Mouse (Mus musculus): Measurements from ENCODE around the gene Fam83f.

Gene Fam83f

DNA sequence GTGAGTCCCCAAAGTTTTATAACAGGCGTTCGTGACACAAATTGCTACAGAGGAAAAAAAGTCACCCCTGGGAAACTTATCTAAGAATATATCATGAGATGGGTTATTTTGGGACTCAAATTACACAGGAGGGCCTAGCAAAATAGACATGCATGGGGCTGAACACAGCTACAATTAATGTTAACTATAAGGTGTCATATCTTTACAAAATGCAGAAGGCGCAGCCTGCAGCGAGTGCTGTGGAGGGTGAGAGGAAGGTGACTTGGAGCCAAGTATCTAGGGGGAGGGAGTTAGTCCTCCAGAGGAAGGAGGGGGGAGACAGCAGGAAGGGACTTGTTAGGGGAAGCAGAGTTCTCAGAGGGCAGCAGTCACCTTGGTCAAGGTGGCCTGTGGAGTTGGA, 7.2 kb upstream of the Fam83f start:
- no peak for DNase-seq (ENCODE audit: low read depth, low spot score)

DNA sequence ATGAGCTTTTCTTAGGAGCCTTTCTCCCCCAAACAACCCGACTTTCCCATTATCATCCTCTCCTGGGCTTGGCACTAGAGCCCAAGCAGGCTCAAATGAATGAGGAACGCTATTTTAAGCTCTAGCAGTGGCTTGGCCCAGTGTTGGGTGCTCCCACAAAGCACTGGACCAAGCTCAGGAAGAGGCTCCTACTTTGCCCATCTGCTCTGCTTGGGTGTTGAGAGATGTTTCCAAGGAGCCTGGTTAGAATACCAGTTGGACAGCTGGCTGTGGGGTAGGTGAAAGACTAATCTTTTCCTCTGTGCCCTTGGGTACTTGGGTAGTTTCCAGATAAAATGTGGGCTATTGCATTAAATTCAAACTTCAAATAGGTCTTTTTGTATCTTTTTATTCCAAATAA, 1.2 kb downstream of the Fam83f start:
- DNase-seq (ENCODE audit: low read depth, low spot score), result no peak

DNA sequence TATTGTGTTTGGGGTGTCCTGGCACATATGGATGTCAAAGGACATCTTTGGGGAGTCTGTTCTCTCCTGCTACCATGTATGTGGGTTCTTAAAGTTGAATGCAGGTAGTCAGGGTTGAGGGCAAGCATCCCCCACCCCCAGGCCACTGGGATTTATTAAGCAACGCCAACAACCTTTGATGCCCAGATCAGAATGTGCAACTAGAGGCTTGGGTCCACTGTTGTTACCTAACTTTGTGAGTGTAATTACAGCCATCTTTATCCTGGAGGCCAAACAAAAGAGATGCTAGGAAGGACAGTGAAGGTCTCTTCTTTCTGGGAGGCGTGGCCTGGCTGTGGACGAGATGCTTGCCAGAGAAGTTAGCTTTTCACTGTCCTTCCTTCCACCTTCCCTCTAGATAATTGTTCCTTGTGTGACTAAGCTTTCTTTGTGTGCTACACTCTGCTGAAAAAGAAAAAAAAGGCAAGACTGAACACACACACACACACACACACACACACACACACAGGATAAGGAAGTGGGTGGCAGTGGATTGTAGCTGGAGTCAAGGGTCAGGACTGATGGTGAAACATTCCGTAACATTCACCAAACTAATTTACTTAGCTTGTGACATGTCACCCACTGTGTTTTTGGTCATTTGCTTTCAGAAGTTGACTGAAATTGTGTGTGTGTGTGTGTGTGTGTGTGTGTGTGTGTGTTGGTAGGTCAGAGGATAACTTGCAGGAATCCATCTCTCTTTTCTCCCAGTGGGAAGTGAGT, 1.9 kb downstream of the Fam83f start:
- no peak for DNase-seq (ENCODE audit: low read depth, low spot score)

DNA sequence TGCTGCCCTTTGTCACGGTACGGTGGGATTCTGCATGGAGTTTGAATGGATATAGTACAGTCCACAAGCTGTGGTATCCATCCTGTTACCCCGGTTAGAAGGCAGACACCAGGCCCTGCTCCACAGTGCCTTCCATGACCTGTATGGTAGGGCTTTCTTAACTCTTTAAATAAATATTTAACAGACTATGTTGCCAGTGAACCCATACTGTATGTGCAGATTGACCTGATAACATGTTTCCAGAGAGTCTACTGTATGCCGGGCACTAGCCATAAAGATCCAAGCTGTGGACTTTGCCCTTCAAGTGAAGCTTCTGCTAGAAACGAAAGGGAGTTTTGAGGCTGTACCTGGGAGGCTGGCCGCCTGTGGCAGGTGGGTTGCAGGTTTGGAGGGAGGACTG, 3.1 kb downstream of the Fam83f start:
- DNase-seq (ENCODE audit: low read depth, low spot score), result no peak

DNA sequence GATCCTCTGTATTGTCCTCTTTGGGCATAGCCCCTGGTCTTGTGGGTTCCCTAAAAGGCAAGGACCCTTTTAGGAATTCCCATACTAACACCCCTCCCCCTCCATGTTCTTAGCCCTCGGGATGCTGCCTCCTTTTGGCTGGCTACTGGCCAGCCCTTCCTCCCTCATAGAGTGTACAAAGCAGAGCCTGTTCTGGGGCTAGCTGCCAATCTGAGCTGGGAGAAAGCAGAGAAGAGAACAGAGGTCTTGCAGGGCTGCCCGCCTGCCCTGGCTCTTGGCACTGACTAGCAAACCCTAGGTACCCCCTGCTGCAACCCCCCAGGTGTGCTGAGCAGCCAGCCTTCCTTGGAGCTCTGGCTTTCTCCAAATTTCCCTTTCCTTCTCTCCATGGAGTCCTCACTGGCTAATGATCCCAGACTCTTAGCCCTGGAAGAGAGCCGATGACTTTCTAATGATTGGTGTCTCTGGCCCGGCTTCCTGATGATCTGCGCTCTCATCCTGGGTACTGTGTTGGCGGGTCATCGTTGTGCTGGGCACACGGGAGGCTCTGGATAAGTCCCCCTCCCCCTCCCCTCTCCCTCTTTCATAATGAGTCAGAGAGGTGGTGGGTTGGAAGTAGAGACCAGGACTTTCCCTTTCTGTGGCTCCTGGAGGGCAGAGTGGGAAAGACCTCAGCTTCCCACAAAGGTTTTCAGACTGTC, 8.0 kb downstream of the Fam83f start:
- no peak for DNase-seq (ENCODE audit: low read depth, low spot score)

DNA sequence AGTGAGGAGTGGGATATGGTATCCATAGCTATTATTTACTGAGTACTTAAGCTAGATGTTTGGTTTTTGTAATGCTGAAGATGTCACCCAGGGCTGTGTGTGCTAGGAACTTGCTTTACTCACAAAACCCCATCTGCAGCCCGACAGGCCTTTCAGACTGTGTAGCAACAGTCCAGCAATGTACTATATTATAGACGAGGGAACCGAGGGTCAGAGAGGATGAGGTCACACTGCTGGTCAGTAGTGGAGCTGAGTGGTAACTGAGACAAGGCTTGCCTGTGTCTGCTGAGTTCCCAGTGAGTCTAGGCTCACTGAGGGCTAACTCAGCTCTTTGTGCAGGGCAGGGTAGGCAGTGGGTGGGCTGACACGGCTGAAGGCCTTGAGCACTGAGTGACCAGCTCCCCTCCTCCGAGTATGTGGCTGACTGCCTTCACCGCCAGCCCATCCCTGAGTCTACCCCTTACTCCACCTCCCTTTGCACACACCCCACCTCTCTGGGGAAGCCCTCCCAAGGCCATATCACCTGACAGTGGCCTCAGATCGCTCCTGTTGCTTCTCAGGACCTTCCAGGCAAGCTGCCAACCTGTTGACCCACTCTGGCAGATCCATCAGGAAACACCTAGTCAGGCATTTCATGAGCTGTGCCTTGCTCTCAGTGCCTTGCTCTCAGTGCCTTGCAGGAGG, 8.8 kb downstream of the Fam83f start:
- no peak for DNase-seq (ENCODE audit: low read depth, low spot score)

DNA sequence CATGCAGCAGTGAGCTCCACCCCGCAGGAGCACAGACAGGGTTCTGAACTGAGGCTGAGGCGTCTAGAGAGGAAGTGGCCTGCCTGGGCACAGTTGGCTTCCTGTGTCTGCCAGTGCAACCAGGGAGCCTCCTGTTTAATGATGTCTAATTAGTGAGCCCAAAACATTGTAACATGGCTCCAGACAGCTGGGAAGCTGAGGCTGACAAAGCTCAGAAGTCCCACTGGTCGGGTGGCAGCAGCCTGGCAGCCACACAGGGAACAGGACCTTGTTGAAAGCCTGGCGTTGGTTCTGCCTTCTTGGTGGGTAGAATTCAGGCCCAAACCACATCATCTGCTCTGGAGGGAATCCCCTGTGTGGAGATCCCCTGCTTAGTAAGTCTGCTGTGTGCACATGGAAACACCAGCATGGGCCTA, 9.8 kb downstream of the Fam83f start:
- no peak for DNase-seq (ENCODE audit: low read depth, low spot score)

DNA sequence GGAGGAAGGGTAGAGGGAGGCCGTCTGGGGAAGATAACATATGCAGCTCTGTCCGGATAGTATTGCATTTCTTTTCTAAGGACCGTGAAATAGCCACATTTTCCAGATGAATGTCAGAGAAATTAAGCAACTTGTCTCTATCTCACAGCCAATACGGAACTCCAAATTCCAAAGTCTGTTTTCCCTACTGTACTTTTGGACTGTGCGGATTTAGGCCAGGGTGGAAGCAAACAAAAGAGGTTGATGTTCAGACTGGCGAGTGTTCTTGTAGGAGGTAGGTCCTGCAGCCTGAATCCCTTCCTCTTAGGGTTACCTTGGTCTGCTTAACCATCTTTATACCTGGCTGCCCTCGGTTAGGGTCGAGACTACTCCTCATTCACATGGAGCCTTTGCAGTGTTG, 10.7 kb downstream of the Fam83f start:
- no peak for DNase-seq (ENCODE audit: low read depth, low spot score)

DNA sequence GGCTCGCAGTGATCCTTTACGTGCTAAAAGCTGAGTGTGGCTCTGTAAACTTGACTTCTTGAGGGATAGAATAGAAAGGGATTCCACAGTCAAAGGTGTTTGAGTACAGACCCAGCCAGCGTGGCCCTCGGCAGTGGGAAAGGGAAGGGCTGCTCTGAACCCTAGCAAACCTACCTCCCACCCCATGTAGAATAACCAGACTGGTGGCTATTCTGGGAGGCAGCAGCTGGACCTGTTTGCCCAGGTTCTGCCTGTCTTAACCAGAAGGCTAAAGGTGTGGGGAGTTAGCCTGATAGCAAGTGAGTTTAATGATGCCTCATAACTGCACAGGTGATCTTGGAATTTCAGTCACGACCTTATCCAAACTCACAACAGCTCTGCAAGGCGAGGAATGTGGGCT, 11.5 kb downstream of the Fam83f start:
- DNase-seq (ENCODE audit: low read depth, low spot score), result no peak

DNA sequence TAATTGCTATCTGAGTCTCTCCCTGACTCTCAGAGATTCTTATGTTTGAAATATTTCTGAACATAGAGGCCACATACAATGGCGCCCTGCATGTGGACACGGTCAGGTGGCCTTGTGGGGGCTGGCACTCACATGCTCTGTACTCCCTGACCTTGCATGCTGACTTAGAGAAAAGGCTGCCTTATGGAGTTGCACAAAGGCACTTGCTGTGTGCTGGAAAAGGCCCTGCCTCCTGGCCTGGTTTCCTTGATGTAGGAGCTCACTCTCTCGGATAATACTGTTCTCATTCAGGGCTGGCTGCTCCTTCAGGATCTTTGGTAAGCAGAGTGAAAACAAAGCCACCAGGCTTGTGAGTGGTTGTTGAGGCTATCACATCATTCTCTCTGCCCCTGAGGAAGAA, 12.3 kb downstream of the Fam83f start:
- DNase-seq (ENCODE audit: low read depth, low spot score), result no peak

DNA sequence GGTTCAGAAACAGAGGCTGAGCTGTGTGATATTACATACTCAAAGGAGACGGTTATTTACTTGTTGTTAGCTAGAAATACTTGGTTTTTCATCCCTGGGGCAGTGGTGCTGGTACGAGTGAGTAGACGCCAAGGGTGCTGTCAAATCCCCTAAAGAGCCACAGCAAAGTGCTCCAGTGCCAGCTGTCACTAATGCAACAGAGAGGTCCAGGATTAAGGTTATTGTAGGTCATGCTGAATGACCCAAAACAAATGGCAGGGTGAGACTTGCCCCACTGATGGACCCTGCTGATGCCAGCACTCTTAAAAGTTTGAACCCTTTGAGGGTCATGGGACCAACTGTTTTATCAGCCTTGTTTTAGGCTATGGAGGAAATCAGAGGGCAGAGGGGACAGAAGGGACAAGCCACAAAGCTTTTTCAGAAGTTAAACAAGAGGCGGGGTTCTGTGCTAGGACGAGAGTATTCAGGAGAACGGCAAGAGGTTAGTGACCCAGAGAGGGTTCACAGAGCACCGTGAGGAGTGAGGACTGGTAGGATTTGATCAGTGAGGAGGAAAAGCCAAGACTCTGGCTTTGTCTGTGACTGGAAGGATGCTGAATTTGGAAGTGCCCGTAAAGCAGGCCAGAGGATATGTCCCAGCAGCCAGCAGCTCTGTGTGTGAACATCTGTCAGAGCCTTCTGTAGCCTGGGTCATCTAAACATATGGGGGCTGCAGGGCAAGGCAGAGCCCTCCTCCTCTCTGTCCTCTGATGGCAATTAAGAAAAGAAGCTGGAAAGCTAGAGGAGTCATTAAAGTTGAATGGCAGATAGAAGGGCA, 13.3 kb downstream of the Fam83f start:
- no peak for DNase-seq (ENCODE audit: low read depth, low spot score)

DNA sequence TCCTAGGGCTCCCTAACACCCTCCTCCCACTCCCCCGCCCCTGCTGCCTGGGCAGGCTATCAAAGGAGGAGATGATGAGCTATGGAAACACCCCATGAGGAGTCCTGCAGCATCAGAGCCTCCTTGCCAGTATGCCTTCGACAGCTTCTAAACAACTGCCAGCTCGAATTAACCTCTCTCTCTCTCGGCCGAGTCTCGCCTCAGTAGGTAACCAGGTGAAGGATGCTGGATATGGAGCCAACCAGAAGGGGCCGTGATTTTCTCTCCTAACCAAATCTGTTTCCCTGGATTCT, 13.9 kb downstream of the Fam83f start:
- DNase-seq (ENCODE audit: low read depth, low spot score), result no peak

DNA sequence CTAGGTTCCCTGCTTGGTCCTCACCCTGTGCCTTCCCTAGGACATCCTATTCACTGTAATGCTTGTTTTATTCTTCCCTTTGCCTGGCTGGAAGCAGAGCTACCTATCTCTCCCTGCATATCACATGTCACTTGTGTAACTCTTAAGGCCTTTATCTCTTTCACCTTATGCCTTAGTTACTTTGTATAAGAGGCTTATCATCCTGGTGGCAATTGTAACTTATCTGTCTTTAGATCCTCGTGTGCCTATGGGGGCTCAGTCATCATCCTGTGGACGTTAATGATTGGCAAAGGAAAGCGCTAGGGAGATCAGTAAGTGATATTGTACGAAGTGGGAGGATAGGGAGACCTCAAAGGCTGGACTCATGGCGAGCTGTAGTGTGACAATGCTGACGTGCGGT, 16.9 kb downstream of the Fam83f start:
- DNase-seq (ENCODE audit: low read depth, low spot score), result no peak

DNA sequence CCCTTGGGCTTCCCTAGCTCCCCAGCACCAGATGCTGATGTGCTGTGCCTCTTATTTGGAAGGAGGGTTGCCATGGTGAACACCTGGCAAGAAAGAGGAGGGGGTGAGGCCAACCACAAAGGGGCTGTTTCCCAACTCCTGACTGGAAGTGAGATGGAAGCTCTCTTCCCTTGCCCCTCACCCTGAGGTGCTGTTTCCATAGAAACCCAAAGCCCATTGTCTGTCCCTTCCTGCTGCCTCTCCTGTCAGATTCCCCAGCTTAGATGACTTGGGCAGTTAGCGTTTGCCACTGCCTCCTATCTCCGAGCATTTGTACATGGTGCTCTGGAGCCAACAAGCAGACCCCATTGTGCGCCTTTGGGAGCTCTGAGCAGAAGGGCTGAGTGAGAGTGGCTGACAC, 21.8 kb downstream of the Fam83f start:
- DNase-seq (ENCODE audit: low read depth, low spot score), result no peak

DNA sequence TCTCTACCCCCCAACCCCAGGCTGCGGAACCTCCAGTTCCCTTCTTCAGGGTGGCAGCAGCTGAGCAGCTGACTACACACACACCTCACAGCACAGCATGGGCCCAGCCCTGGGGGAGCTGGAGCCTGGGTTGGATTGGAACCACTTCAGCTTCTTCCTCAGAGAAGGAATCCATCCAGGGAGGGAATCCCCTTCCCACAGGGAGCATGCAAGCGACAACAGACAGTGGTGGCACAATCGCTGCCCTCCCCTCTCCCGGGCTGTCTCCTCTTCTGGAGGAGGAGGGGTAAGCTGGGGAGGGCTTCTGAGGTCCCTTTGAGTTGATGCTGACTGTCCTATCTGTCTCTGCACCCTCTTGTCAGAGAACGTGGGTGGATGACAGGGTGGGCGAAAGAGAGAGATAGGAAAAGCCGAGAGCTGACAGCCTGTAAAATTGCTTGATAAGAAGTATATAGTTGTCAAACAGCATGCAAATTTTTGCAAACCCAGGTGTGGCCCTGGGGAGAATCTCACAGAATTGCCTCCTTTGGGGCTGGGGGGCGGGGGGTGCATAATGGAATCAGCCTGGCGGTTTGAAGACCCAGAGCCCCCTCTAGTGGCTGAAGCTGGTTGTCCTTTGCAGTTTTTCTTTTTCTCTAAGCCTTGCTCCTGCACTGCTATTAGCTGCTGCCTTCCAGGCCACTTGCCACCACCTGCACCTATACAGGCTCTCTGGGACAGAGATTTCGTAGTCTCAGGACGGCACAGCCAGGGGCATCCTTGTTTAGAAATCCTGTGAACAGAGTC, 22.7 kb downstream of the Fam83f start:
- DNase-seq (ENCODE audit: low read depth, low spot score), result no peak

DNA sequence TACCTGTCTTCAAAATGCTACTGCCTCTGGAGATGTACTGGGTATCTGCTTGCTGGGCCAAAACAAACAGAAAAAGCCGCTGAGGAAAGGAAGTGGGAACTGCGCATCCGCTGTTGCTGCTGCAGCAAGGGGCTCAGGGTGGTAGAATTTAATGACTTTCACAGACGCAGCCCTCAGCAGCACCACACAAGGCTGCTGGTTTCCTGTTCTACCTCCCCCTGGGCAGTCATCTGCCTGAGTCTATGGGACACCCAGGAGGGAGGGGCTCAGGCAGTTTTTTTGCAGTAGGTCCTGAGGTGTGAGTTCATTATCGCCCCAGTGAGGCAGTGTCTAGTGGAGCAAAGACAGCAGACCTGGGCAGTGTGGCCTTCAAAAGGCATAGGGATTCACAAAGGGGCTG, 25.9 kb downstream of the Fam83f start:
- DNase-seq (ENCODE audit: low read depth, low spot score), result no peak

DNA sequence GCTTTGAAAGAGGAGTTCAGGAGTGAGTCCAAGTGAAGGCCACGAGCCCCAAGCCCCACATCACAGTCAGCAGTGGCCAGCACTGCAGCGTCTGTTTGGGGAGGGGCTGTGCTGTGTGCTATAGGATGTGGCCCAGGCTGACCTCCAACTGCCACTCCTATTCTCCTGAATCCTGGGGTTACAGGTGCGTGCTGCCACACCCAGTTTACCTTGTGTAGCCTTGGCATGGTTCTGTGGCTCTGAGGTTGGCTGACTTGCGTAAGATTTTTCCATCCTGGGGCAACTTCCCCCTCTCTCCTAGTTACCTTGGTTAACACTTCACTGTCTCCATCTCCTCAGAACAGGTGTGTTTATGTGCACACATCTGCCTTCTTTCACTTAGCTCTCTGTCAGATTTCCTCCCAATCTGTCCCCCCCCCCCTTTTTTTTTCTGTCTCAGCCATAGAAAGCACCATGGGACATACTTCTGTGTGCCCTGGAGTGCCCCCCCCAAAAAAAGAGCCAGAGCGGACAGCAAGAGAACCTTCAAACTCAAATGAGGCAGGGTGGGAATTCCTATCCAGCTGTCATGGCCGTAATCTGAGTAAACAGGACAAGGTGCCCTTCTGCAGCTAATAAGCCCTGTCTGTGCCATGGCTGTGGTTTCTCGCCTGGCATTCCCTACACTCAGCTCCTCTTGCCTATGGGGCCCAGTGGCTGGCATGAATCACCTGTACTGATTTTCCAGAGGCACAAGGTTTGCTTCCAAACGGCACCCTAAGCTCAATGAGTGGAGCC, 30.0 kb downstream of the Fam83f start:
- no peak for DNase-seq (ENCODE audit: low read depth, low spot score)

DNA sequence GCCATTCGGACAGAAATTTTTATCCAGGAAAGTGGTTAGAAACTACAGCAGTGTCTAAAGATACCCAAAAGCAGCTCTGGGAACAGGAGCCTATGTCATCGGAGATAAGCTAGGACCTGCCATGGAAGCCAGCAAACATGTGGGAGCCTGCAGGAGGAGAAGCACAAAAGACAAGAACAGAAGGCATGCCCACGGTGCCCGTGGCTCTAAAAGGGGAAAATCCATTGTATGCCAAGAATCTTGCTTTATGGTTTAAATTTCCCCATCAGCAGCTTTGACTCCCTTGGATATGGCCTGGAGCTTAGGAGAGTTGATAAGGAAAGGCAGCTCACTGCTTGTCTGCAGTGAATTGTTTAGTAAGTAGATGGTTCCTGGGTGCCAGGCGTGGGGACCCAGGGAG, 31.3 kb downstream of the Fam83f start:
- DNase-seq (ENCODE audit: low read depth, low spot score), result no peak

DNA sequence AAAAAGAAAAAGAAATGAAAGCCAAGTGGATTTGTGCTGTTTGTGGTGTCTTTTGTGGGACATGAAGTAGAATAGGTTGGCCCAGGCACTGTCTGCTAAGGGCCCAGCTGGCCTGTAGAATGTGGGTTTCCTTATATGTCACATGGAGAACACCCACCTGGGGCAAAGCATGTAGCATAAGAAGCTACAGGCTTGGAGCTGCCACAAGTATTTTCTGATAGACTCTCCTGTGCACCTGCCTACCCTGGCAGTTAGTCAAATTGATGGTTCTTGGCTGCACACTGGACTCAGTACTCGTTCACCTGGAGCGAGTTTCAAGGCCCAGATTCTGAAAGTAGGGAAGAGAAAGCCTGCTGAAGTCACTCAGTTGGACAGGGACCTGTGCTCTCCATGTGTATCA, 31.8 kb downstream of the Fam83f start:
- DNase-seq (ENCODE audit: low read depth, low spot score), result no peak

DNA sequence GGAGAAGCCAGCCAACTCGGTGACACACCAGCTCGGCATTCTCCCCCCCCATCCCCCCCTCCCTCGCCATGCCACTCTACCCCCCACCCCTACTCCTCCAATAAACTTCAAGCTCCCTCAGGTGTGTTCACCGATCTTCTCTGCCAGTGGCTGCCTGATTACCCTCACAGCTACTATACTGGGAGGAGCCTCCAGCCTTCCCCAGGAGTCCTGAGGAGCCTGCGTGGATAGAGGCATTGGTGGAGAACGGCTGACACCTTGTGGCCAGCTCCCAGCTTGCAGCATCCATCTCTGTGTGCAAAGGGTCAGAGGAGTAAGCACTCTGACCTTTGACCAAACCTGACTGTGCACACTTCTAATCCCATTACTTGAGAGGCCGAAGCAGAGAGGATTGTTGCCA, 32.6 kb downstream of the Fam83f start:
- no peak for DNase-seq (ENCODE audit: low read depth, low spot score)
